Mouse (Mus musculus): ENCODE measurements around the gene Poc1a. TPM values are rescaled to one million over a fixed set of nuclear protein-coding genes. Genes with fewer than 3 reads are reported as not detected.

Gene Poc1a
- total and polyA plus RNA-seq, 3 experiments: 24.5 to 46.7 (median 31.9) TPM

GRCm38 (mm10) chr9:106261491-106261890, 19.4 kb upstream of the Poc1a start:
- Histone ChIP-seq H3K9ac (ENCODE audit: insufficient read depth, low read depth) (no peak overlapping the region), H3K27me3 (replicated peaks) (peaks cover 5% of the 10 kb centered on the region), H3K4me3 (replicated peaks in 1 of 3; ENCODE audit: low read depth in 2 of 3, low read length in 2 of 3, poor library complexity in 1 of 3) (no peak overlapping the region), H3K4me1 (ENCODE audit: control insufficient read depth in 1 of 2, insufficient read depth in 2 of 2) (peaks cover 17 to 21% of the 10 kb centered on the region in 2 experiments), H3K4me2 (ENCODE audit: insufficient read depth, low read depth, poor library complexity, severe bottlenecking) (no peak overlapping the region), H3K9me3 (replicated peaks; ENCODE audit: low read length) (no peaks in the 10 kb centered on the region), H3K79me2 (replicated peaks; ENCODE audit: control insufficient read depth, extremely low read depth, insufficient read depth, poor library complexity, severe bottlenecking) (no peaks in the 10 kb centered on the region), H3K27ac (ENCODE audit: insufficient read depth, low read depth) (peak overlapping the region; percentile 22; the same call in 1 of the 2 replicates), H3K36me3 (replicated peaks in 1 of 2; ENCODE audit: control insufficient read depth in 1 of 2, insufficient read depth in 1 of 2, low read length in 1 of 2) (no peaks in the 10 kb centered on the region)
- no peak for DNase-seq (ENCODE audit: extremely low read depth)
- dilution Hi-C loops (cut with MboI; ENCODE audit: extremely low pct_ligation_motif_present, extremely low pct_unique_long_range_greater_than_20kb, low sequenced_read_pairs): no loop called here
- in situ Hi-C loops (cut with MboI; ENCODE audit: low pct_ligation_motif_present, low pct_unique_long_range_greater_than_20kb, low sequenced_read_pairs): no loop called here
- no peak for TF ChIP-seq GABPA (IDR thresholded peaks at IDR 0.05; ENCODE audit: insufficient replicate concordance, low read depth, low read length)
- no peak for TF ChIP-seq USF2 (conservative IDR thresholded peaks at IDR 0.05; ENCODE audit: low read depth, low read length)
- no peak for TF ChIP-seq CTCF (conservative IDR thresholded peaks at IDR 0.05 in 1 of 2, IDR thresholded peaks at IDR 0.05 in 1 of 2; ENCODE audit: low read depth in 2 of 2, low read length in 2 of 2)
- TF ChIP-seq MXI1 (IDR thresholded peaks at IDR 0.05; ENCODE audit: low read depth, low read length): no peak
- TF ChIP-seq JUND (conservative IDR thresholded peaks at IDR 0.05; ENCODE audit: low read depth, low read length): no peak
- TF ChIP-seq POLR2A (IDR thresholded peaks at IDR 0.05; ENCODE audit: low read depth, low read length): no peak
- no peak for TF ChIP-seq SMC3 (IDR thresholded peaks at IDR 0.05; ENCODE audit: low read depth, low read length)

GRCm38 (mm10) chr9:106262075-106262474, 18.8 kb upstream of the Poc1a start:
- Histone ChIP-seq H3K9ac (ENCODE audit: insufficient read depth, low read depth) (no peak overlapping the region), H3K27ac (ENCODE audit: insufficient read depth, low read depth) (no peak overlapping the region), H3K4me1 (ENCODE audit: control insufficient read depth in 1 of 2, insufficient read depth in 2 of 2) (peaks cover 17 to 21% of the 10 kb centered on the region in 2 experiments), H3K9me3 (replicated peaks; ENCODE audit: low read length) (no peaks in the 10 kb centered on the region), H3K4me3 (replicated peaks in 1 of 3; ENCODE audit: low read depth in 2 of 3, low read length in 2 of 3, poor library complexity in 1 of 3) (no peak overlapping the region), H3K36me3 (replicated peaks in 1 of 2; ENCODE audit: control insufficient read depth in 1 of 2, insufficient read depth in 1 of 2, low read length in 1 of 2) (no peaks in the 10 kb centered on the region), H3K4me2 (ENCODE audit: insufficient read depth, low read depth, poor library complexity, severe bottlenecking) (no peak overlapping the region), H3K79me2 (replicated peaks; ENCODE audit: control insufficient read depth, extremely low read depth, insufficient read depth, poor library complexity, severe bottlenecking) (no peaks in the 10 kb centered on the region), H3K27me3 (replicated peaks) (peaks cover 3% of the 10 kb centered on the region)
- no peak for DNase-seq (ENCODE audit: extremely low read depth)
- dilution Hi-C loops (cut with MboI; ENCODE audit: extremely low pct_ligation_motif_present, extremely low pct_unique_long_range_greater_than_20kb, low sequenced_read_pairs): no loop called here
- no peak for TF ChIP-seq HCFC1 (IDR thresholded peaks at IDR 0.05; ENCODE audit: low read depth, low read length)
- TF ChIP-seq TCF12 (IDR thresholded peaks at IDR 0.05; ENCODE audit: low read depth, low read length): no peak
- no peak for TF ChIP-seq ETS1 (conservative IDR thresholded peaks at IDR 0.05; ENCODE audit: low read depth, low read length)
- TF ChIP-seq MAZ (IDR thresholded peaks at IDR 0.05; ENCODE audit: low read depth, low read length): no peak
- TF ChIP-seq SMC3 (IDR thresholded peaks at IDR 0.05; ENCODE audit: low read depth, low read length): no peak
- TF ChIP-seq SIN3A (IDR thresholded peaks at IDR 0.05; ENCODE audit: low read length): no peak
- TF ChIP-seq CHD1 (IDR thresholded peaks at IDR 0.05; ENCODE audit: low read depth, low read length): no peak
- TF ChIP-seq CHD2 (IDR thresholded peaks at IDR 0.05; ENCODE audit: low read length): no peak
- no peak for TF ChIP-seq ZMIZ1 (IDR thresholded peaks at IDR 0.05; ENCODE audit: low read depth, low read length)
- TF ChIP-seq UBTF (IDR thresholded peaks at IDR 0.05; ENCODE audit: low read depth, low read length): no peak
- in situ Hi-C loops (cut with MboI; ENCODE audit: low pct_ligation_motif_present, low pct_unique_long_range_greater_than_20kb, low sequenced_read_pairs): no loop called here
